Mouse (Mus musculus) G1E-ER4 (cell line): ENCODE results near the gene Spty2d1. TPM values are rescaled to one million over a fixed set of nuclear protein-coding genes. Genes with fewer than 3 reads are reported as not detected.

Experiments
- GATA1 ChIP-seq: IDR thresholded peaks from one replicate; pipeline ENCODE4 v1.8.0; 2012; ENCODE audit warnings: low read length, inconsistent platforms
- polyA plus RNA-seq: library from polyadenylated mRNA; stranded (reverse); fragments of >175 nt; gene quantifications from 2 replicates; pipeline ENCODE4 v1.2.3, GENCODE M21; 2012

The Spty2d1 gene
- polyA plus RNA-seq, 1 experiment: 11.8 TPM

- TF ChIP-seq GATA1: no peak
Measured at GRCm38 (mm10) chr7:46974648-46975047, 33.6 kb downstream of the Spty2d1 start.

- no peak for TF ChIP-seq GATA1
Measured at GRCm38 (mm10) chr7:46969898-46970297, 38.3 kb downstream of the Spty2d1 start.

GRCm38 (mm10) chr7:46964070-46964469, 44.1 kb downstream of the Spty2d1 start:
- no peak for TF ChIP-seq GATA1

- no peak for TF ChIP-seq GATA1
Measured at GRCm38 (mm10) chr7:46962806-46963618, 45.2 kb downstream of the Spty2d1 start.

GRCm38 (mm10) chr7:46962132-46962531, 46.1 kb downstream of the Spty2d1 start:
- no peak for TF ChIP-seq GATA1

GRCm38 (mm10) chr7:46960991-46961390, 47.2 kb downstream of the Spty2d1 start:
- no peak for TF ChIP-seq GATA1

- TF ChIP-seq GATA1: no peak
Measured at GRCm38 (mm10) chr7:46958853-46959252, 49.4 kb downstream of the Spty2d1 start.

- no peak for TF ChIP-seq GATA1
Measured at GRCm38 (mm10) chr7:46957831-46958691, 50.1 kb downstream of the Spty2d1 start, which contains the start of gene Uevld. Gene Uevld, minus strand, starts transcription at chr7:46958527.

Other genes starting within 250 kb of the Spty2d1 start
- 3.4 and 4.2 TPM in 2 replicates for gene Hps5, start 212.3 kb downstream of the Spty2d1 start, polyA plus RNA-seq
- gene Gtf2h1, start 212.3 kb downstream of the Spty2d1 start, polyA plus RNA-seq: 111 and 170 TPM in 2 replicates
- 2,468 and 3,111 TPM in 2 replicates for gene Ldha, start 166.9 kb downstream of the Spty2d1 start, polyA plus RNA-seq
- gene Ldhc, start 147.2 kb downstream of the Spty2d1 start, polyA plus RNA-seq: not detected in 2 replicates
- gene Tsg101, start 88.4 kb downstream of the Spty2d1 start, polyA plus RNA-seq: 70.2 and 113 TPM in 2 replicates
- 0.25 and 0.26 TPM in 2 replicates for gene Uevld, start 49.9 kb downstream of the Spty2d1 start, polyA plus RNA-seq
- not detected in 2 replicates for gene Gm9999, start 24.8 kb downstream of the Spty2d1 start, polyA plus RNA-seq
- not detected in 2 replicates for gene Tmem86a, start 42.2 kb upstream of the Spty2d1 start, polyA plus RNA-seq
- not detected in 2 replicates for gene Ptpn5, start 125.3 kb upstream of the Spty2d1 start, polyA plus RNA-seq
- not detected in 2 replicates for gene Mrgpra6, start 196.5 kb upstream of the Spty2d1 start, polyA plus RNA-seq
- not detected in 2 replicates for gene Mrgpra9, start 244.4 kb upstream of the Spty2d1 start, polyA plus RNA-seq